Mouse (Mus musculus) myocyte (in vitro differentiated cells): ENCODE results near the gene Ppp1r15b. TPM values are rescaled to one million over a fixed set of nuclear protein-coding genes. Genes with fewer than 3 reads are reported as not detected.

ENCODE experiments used
- H3K27me3 ChIP-seq: one replicate; pipeline ENCODE4 v1.6.1; 2011; ENCODE audit not compliant: control insufficient read depth, insufficient read depth, insufficient read length
- H3K36me3 ChIP-seq: one replicate; pipeline ENCODE4 v1.6.1; 2011; ENCODE audit not compliant: control insufficient read depth, insufficient read depth
- H3K4me2 ChIP-seq: one replicate; pipeline ENCODE4 v1.6.1; 2011; ENCODE audit warnings: low read depth, control low read depth
- H3K4me3 ChIP-seq: one replicate; pipeline ENCODE4 v1.5.1; 2011; ENCODE audit warnings: mild to moderate bottlenecking, control low read depth, moderate library complexity
- H3K79me2 ChIP-seq: one replicate; pipeline ENCODE4 v1.6.1; 2011; ENCODE audit not compliant: control insufficient read depth, insufficient read depth
- H3ac ChIP-seq: one replicate; pipeline ENCODE4 v1.6.1; 2011; ENCODE audit not compliant: control insufficient read depth, insufficient read length
- CEBPB ChIP-seq: IDR thresholded peaks from 2 replicates; pipeline ENCODE4 v1.6.1; 2011; ENCODE audit warnings: mild to moderate bottlenecking, moderate library complexity; ENCODE audit not compliant: poor library complexity, insufficient read depth, severe bottlenecking
- E2F4 ChIP-seq: IDR thresholded peaks from one replicate; pipeline ENCODE4 v1.6.1; 2011; ENCODE audit warnings: mild to moderate bottlenecking, control low read depth, moderate library complexity; ENCODE audit not compliant: insufficient read depth
- MAX ChIP-seq: IDR thresholded peaks from one replicate; pipeline ENCODE4 v1.6.1; 2011; ENCODE audit warnings: low read depth, mild to moderate bottlenecking, control low read depth
- MYOD1 ChIP-seq, 3 experiments: IDR thresholded peaks; one replicate each; pipeline ENCODE4 v1.6.1; 2011; ENCODE audit warnings: control low read depth in 2 of 3, low read depth in 2 of 3, mild to moderate bottlenecking in 2 of 3, moderate library complexity in 1 of 3; ENCODE audit not compliant: insufficient read length in 2 of 3, control insufficient read depth in 1 of 3
- MYOG ChIP-seq, 3 experiments: IDR thresholded peaks; one replicate each; pipeline ENCODE4 v1.6.1; 2011; ENCODE audit warnings: control low read depth in 2 of 3, low read depth in 2 of 3, mild to moderate bottlenecking in 2 of 3; ENCODE audit not compliant: insufficient read length in 2 of 3, control insufficient read depth in 1 of 3, insufficient read depth in 1 of 3
- POLR2A ChIP-seq: IDR thresholded peaks from one replicate; pipeline ENCODE4 v1.6.1; 2011; ENCODE audit warnings: low read depth, mild to moderate bottlenecking, control low read depth, moderate library complexity; ENCODE audit not compliant: insufficient read length
- POLR2AphosphoS2 ChIP-seq: IDR thresholded peaks from one replicate; pipeline ENCODE4 v1.6.1; 2011; ENCODE audit warnings: low read depth, control low read depth; ENCODE audit not compliant: insufficient read length
- REST ChIP-seq: IDR thresholded peaks from one replicate; pipeline ENCODE4 v1.6.1; 2011; ENCODE audit warnings: mild to moderate bottlenecking, control low read depth, moderate library complexity; ENCODE audit not compliant: insufficient read depth, insufficient read length
- SRF ChIP-seq: IDR thresholded peaks from one replicate; pipeline ENCODE4 v1.6.1; 2011; ENCODE audit warnings: low read depth; ENCODE audit not compliant: control insufficient read depth, insufficient read length
- TCF12 ChIP-seq: IDR thresholded peaks from one replicate; pipeline ENCODE4 v1.6.1; 2011; ENCODE audit warnings: mild to moderate bottlenecking, control low read depth; ENCODE audit not compliant: poor library complexity, insufficient read depth, severe bottlenecking
- TCF3 ChIP-seq: IDR thresholded peaks from one replicate; pipeline ENCODE4 v1.6.1; 2011; ENCODE audit warnings: low read depth, control low read depth; ENCODE audit not compliant: insufficient read length
- USF1 ChIP-seq: IDR thresholded peaks from one replicate; pipeline ENCODE4 v1.6.1; 2011; ENCODE audit warnings: low read depth, mild to moderate bottlenecking, control low read depth, moderate library complexity
- polyA plus RNA-seq: library from polyadenylated mRNA; unstranded; fragments of >200 nt; fragmentation: generic; extraction: Trizol; gene quantifications from one replicate; pipeline ENCODE4 v1.2.1, GENCODE M21; 2012; ENCODE audit warnings: missing spikeins

The Ppp1r15b gene
- polyA plus RNA-seq, 1 experiment = 30.9 TPM

DNA sequence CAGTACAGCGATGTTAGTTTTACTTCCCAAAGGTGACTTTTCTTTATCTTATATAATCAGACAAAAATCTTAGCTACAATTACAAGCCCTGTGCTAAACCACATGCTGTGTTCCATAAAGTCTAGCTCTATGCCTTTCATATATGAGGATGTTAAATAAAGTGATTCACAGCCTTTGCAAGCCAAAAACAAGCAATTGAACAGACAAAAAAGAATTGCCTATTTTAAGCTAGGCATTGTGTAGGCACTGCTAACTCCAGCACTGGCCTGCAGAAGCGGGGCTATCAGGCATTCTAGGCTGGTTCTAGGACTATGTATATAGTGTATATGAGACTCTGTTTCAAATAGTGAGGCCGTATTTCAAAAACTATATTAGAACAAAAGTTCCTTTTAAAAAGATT lies 21.3 kb downstream of the Ppp1r15b start:
- Histone ChIP-seq H3K4me2 (no peak overlapping the region), H3K4me3 (no peak overlapping the region), H3K27me3 (peaks cover 24% of the 10 kb centered on the region), H3ac (no peak overlapping the region), H3K79me2 (no peaks in the 10 kb centered on the region), H3K36me3 (no peaks in the 10 kb centered on the region)
- TF ChIP-seq USF1 (no peak), REST (no peak), SRF (no peak), POLR2AphosphoS2 (no peak), MYOG (IDR thresholded peaks at IDR 0.05; ENCODE audit: control insufficient read depth in 1 of 3, insufficient read depth in 1 of 3, insufficient read length in 2 of 3, low read depth in 2 of 3) (no peak), TCF12 (no peak), CEBPB (no peak), TCF3 (no peak), MYOD1 (IDR thresholded peaks at IDR 0.05; ENCODE audit: control insufficient read depth in 1 of 3, insufficient read length in 2 of 3, low read depth in 2 of 3) (no peak), POLR2A (no peak), E2F4 (no peak), MAX (no peak)

DNA sequence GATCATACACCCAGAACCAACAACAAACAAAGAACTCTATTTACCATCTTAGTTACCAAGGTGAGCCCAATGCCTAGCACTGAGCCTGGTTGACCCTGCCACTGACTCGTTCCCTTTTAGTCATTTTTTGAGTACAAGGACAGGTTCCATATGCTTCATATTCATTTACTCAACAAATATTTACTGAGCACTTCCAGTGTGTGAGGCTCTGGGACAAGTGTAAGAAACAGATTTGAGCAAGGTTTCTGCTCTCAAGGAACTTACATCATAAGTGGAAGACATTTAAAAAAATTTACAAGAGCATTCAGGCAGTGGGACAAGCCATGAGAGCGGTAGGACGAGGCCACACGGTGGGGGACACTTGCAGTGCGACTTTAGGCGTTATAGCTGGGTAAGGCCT lies 24.3 kb downstream of the Ppp1r15b start:
- Histone ChIP-seq H3K36me3 (no peaks in the 10 kb centered on the region), H3K4me3 (no peak overlapping the region), H3K27me3 (peaks cover 42% of the 10 kb centered on the region), H3K79me2 (no peaks in the 10 kb centered on the region), H3ac (no peak overlapping the region), H3K4me2 (no peak overlapping the region)
- TF ChIP-seq MYOG (IDR thresholded peaks at IDR 0.05; ENCODE audit: control insufficient read depth in 1 of 3, insufficient read depth in 1 of 3, insufficient read length in 2 of 3, low read depth in 2 of 3) (no peak), CEBPB (no peak), MYOD1 (IDR thresholded peaks at IDR 0.05; ENCODE audit: control insufficient read depth in 1 of 3, insufficient read length in 2 of 3, low read depth in 2 of 3) (no peak), POLR2AphosphoS2 (no peak)

DNA sequence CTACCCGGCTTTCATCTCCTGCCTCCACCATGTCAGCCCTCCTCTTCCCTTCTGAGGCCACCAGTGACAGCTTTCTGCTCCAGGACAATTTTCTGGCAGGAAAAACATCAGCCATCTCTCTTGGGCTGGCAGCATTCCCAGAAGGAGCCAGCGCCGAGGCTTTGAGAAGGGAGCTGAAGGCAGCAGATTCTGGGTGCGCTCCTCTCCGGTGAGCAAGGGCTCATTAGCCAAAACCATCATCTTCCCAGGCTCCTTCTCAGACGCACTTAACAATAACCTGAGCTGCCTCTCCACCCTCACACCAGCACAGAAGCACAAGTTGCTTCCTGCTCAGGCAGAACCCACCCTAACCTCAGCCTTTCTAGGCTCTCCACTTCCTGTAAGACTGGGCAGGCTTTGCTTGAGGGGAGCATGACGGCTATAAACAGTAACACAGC lies 28.2 kb downstream of the Ppp1r15b start:
- Histone ChIP-seq H3K4me2 (no peak overlapping the region), H3K4me3 (no peak overlapping the region), H3ac (no peak overlapping the region), H3K27me3 (peaks cover 80% of the 10 kb centered on the region), H3K36me3 (no peaks in the 10 kb centered on the region), H3K79me2 (no peaks in the 10 kb centered on the region)
- TF ChIP-seq USF1 (no peak), POLR2AphosphoS2 (no peak), MYOG (IDR thresholded peaks at IDR 0.05; ENCODE audit: control insufficient read depth in 1 of 3, insufficient read depth in 1 of 3, insufficient read length in 2 of 3, low read depth in 2 of 3) (no peak), SRF (no peak), TCF12 (no peak), CEBPB (no peak), MAX (no peak), POLR2A (no peak), MYOD1 (IDR thresholded peaks at IDR 0.05; ENCODE audit: control insufficient read depth in 1 of 3, insufficient read length in 2 of 3, low read depth in 2 of 3) (no peak), E2F4 (no peak), REST (no peak), TCF3 (no peak)

DNA sequence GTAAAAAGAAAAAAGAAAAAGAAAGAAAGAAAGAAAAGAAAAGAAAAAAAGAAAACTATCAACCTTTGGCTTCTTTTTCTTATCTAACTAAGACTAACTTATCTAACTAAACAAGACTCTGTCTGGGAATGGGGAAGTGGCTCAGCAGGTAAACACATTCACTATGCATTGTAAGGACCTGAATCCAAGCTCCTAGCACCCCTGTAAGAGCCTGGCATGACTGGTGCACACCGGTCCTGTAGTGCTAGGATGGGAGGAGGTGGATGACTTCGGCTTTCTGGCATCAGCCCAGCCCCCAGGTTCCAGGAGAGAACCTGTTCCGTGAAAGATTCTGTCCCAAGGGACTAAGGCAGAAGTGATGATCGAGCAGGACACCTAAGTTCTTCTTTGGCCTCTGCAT lies 30.6 kb downstream of the Ppp1r15b start:
- Histone ChIP-seq H3K4me2 (no peak overlapping the region), H3K27me3 (peaks cover 82% of the 10 kb centered on the region), H3ac (no peak overlapping the region), H3K4me3 (no peak overlapping the region), H3K36me3 (no peaks in the 10 kb centered on the region), H3K79me2 (no peaks in the 10 kb centered on the region)
- TF ChIP-seq CEBPB = no peak
- no peak for TF ChIP-seq POLR2A
- TF ChIP-seq TCF3 = no peak
- TF ChIP-seq E2F4 = no peak
- no peak for TF ChIP-seq MYOG (IDR thresholded peaks at IDR 0.05; ENCODE audit: control insufficient read depth in 1 of 3, insufficient read depth in 1 of 3, insufficient read length in 2 of 3, low read depth in 2 of 3)
- TF ChIP-seq POLR2AphosphoS2 = no peak
- TF ChIP-seq SRF = no peak
- no peak for TF ChIP-seq TCF12
- TF ChIP-seq USF1 = no peak
- TF ChIP-seq MAX = no peak
- no peak for TF ChIP-seq REST
- TF ChIP-seq MYOD1 (IDR thresholded peaks at IDR 0.05; ENCODE audit: control insufficient read depth in 1 of 3, insufficient read length in 2 of 3, low read depth in 2 of 3) = no peak

DNA sequence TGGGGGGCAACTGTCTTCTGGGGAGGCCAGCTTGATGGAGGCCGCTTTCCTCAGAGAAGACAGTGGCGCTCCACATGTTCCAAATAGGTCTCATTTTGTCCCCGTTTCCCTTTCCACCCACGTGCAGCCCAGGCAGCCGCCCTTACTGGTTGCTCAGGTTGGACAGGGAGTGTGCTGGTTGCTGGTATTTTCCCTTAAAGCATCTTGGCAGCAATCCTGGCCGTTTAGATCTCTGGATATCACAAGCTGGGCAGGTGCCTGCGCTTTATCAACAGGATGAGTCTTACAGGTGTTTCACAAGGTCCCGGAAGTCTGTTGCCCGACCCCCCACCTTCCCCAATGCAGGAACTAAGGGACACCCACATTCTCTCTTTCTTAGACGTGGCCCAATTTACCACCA lies 31.1 kb downstream of the Ppp1r15b start:
- peaks cover 82% of the 10 kb centered on the region for H3K27me3 ChIP-seq
- no peaks in the 10 kb centered on the region for H3K79me2 ChIP-seq
- no peak overlapping the region for H3K4me3 ChIP-seq
- no peaks in the 10 kb centered on the region for H3K36me3 ChIP-seq
- no peak overlapping the region for H3ac ChIP-seq
- no peak for TF ChIP-seq CEBPB
- no peak for TF ChIP-seq TCF3
- no peak for TF ChIP-seq REST
- no peak for TF ChIP-seq MYOG (IDR thresholded peaks at IDR 0.05; ENCODE audit: control insufficient read depth in 1 of 3, insufficient read depth in 1 of 3, insufficient read length in 2 of 3, low read depth in 2 of 3)
- TF ChIP-seq POLR2AphosphoS2 = no peak
- no peak for TF ChIP-seq USF1
- no peak for TF ChIP-seq E2F4
- no peak for TF ChIP-seq SRF
- no peak for TF ChIP-seq MAX
- H3K4me2 ChIP-seq = no peak overlapping the region
